Mouse (Mus musculus): ENCODE data around the gene Nos3. TPM values are rescaled to one million over a fixed set of nuclear protein-coding genes. Genes with fewer than 3 reads are reported as not detected.

Gene Nos3
- polyA plus RNA-seq (2012; ENCODE audit: insufficient read depth, insufficient read length, missing spikeins), result not detected in 2 replicates

GRCm38 (mm10) chr5:24364508-24364907 is at the start of gene Nos3:
TSS of gene Nos3 (plus strand) at chr5:24364810.
- Histone ChIP-seq H3K4me1 (ENCODE audit: control insufficient read depth, insufficient read depth, low read length) (peaks cover 5% of the 10 kb centered on the region), H3K27ac (ENCODE audit: insufficient read depth, low read depth, low read length) (no peak within 1 kb of the TSS), H3K4me3 (ENCODE audit: insufficient read depth, low read length) (no peak within 1 kb of the TSS)
- no peak for TF ChIP-seq POLR2A (IDR thresholded peaks at IDR 0.05; ENCODE audit: borderline replicate concordance, low read depth, low read length)
- TF ChIP-seq CTCF (IDR thresholded peaks at IDR 0.05; ENCODE audit: low read depth, low read length), result no peak

- no peak for TF ChIP-seq CTCF (IDR thresholded peaks at IDR 0.05; ENCODE audit: low read depth, low read length)
- TF ChIP-seq POLR2A (IDR thresholded peaks at IDR 0.05; ENCODE audit: borderline replicate concordance, low read depth, low read length), result no peak
- no peak overlapping the region for H3K4me3 ChIP-seq (ENCODE audit: insufficient read depth, low read length)
- H3K27ac ChIP-seq (ENCODE audit: insufficient read depth, low read depth, low read length), result no peak overlapping the region
- H3K4me1 ChIP-seq (ENCODE audit: control insufficient read depth, insufficient read depth, low read length), result no peaks in the 10 kb centered on the region
These were observed 44.7 kb upstream of the Nos3 start for GRCm38 (mm10) chr5:24319776-24320466.

GRCm38 (mm10) chr5:24320467-24320813 is 44.2 kb upstream of the Nos3 start:
- TF ChIP-seq CTCF (IDR thresholded peaks at IDR 0.05; ENCODE audit: low read depth, low read length) (no peak), POLR2A (IDR thresholded peaks at IDR 0.05; ENCODE audit: borderline replicate concordance, low read depth, low read length) (no peak)
- H3K4me1 ChIP-seq (ENCODE audit: control insufficient read depth, insufficient read depth, low read length), result no peaks in the 10 kb centered on the region
- no peak overlapping the region for H3K27ac ChIP-seq (ENCODE audit: insufficient read depth, low read depth, low read length)
- H3K4me3 ChIP-seq (ENCODE audit: insufficient read depth, low read length), result no peak overlapping the region

GRCm38 (mm10) chr5:24320894-24321293 is 43.7 kb upstream of the Nos3 start:
- Histone ChIP-seq H3K27ac (ENCODE audit: insufficient read depth, low read depth, low read length) (no peak overlapping the region), H3K4me1 (ENCODE audit: control insufficient read depth, insufficient read depth, low read length) (no peaks in the 10 kb centered on the region), H3K4me3 (ENCODE audit: insufficient read depth, low read length) (no peak overlapping the region)
- TF ChIP-seq CTCF (IDR thresholded peaks at IDR 0.05; ENCODE audit: low read depth, low read length) (no peak), POLR2A (IDR thresholded peaks at IDR 0.05; ENCODE audit: borderline replicate concordance, low read depth, low read length) (no peak)

GRCm38 (mm10) chr5:24321711-24322682 is 42.6 kb upstream of the Nos3 start:
- no peak for TF ChIP-seq POLR2A (IDR thresholded peaks at IDR 0.05; ENCODE audit: borderline replicate concordance, low read depth, low read length)
- peaks cover 5% of the 10 kb centered on the region for H3K4me1 ChIP-seq (ENCODE audit: control insufficient read depth, insufficient read depth, low read length)
- H3K4me3 ChIP-seq (ENCODE audit: insufficient read depth, low read length), result no peak overlapping the region
- no peak overlapping the region for H3K27ac ChIP-seq (ENCODE audit: insufficient read depth, low read depth, low read length)

- no peak overlapping the region for H3K4me3 ChIP-seq (ENCODE audit: insufficient read depth, low read length)
- no peak for TF ChIP-seq POLR2A (IDR thresholded peaks at IDR 0.05; ENCODE audit: borderline replicate concordance, low read depth, low read length)
- H3K27ac ChIP-seq (ENCODE audit: insufficient read depth, low read depth, low read length), result no peak overlapping the region
- peaks cover 9% of the 10 kb centered on the region for H3K4me1 ChIP-seq (ENCODE audit: control insufficient read depth, insufficient read depth, low read length)
These were observed 39.4 kb upstream of the Nos3 start for GRCm38 (mm10) chr5:24325251-24325650.

- Histone ChIP-seq H3K4me1 (ENCODE audit: control insufficient read depth, insufficient read depth, low read length) (peaks cover 9% of the 10 kb centered on the region), H3K27ac (ENCODE audit: insufficient read depth, low read depth, low read length) (no peak overlapping the region), H3K4me3 (ENCODE audit: insufficient read depth, low read length) (no peak overlapping the region)
- TF ChIP-seq CTCF (IDR thresholded peaks at IDR 0.05; ENCODE audit: low read depth, low read length) (no peak), POLR2A (IDR thresholded peaks at IDR 0.05; ENCODE audit: borderline replicate concordance, low read depth, low read length) (no peak)
These were observed 38.3 kb upstream of the Nos3 start for GRCm38 (mm10) chr5:24326166-24326841.

GRCm38 (mm10) chr5:24326842-24327417 is 37.7 kb upstream of the Nos3 start:
- Histone ChIP-seq H3K4me3 (ENCODE audit: insufficient read depth, low read length) (no peak overlapping the region), H3K4me1 (ENCODE audit: control insufficient read depth, insufficient read depth, low read length) (peaks cover 9% of the 10 kb centered on the region), H3K27ac (ENCODE audit: insufficient read depth, low read depth, low read length) (no peak overlapping the region)
- TF ChIP-seq CTCF (IDR thresholded peaks at IDR 0.05; ENCODE audit: low read depth, low read length), result no peak
- TF ChIP-seq POLR2A (IDR thresholded peaks at IDR 0.05; ENCODE audit: borderline replicate concordance, low read depth, low read length), result no peak

- TF ChIP-seq POLR2A (IDR thresholded peaks at IDR 0.05; ENCODE audit: borderline replicate concordance, low read depth, low read length), result no peak
- no peak for TF ChIP-seq CTCF (IDR thresholded peaks at IDR 0.05; ENCODE audit: low read depth, low read length)
- peaks cover 9% of the 10 kb centered on the region for H3K4me1 ChIP-seq (ENCODE audit: control insufficient read depth, insufficient read depth, low read length)
- no peak overlapping the region for H3K4me3 ChIP-seq (ENCODE audit: insufficient read depth, low read length)
These were observed 35.8 kb upstream of the Nos3 start for GRCm38 (mm10) chr5:24328813-24329211.

More at GRCm38 (mm10) chr5:24328813-24329211, 35.8 kb upstream of the Nos3 start:
- no peak overlapping the region for H3K27ac ChIP-seq (ENCODE audit: insufficient read depth, low read depth, low read length)
